In the genomic region with DNA sequence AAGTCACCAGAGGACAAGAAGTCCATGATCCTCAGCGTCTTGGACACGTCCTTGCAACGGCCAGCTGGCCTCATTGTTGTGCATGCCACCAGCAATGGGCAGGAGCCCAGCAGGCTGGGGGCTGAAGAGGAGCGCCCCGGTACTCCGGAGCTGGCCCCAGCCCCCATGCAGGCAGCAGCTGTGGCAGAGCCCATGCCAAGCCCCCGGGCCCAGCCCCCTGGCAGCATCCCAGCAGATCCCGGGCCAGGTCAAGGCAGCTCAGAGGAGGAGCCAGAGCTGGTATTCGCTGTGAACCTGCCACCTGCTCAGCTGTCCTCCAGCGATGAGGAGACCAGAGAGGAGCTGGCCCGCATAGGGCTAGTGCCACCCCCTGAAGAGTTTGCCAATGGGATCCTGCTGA, we compare ENCODE assay signal across 8 mouse cellular contexts. TPM values are rescaled to one million over a fixed set of nuclear protein-coding genes. Genes with fewer than 3 reads are reported as not detected.
DNase-seq lines count a peak whose midpoint lies in the region; ATAC-seq lines count a peak whose summit lies in the region.

No protein-coding gene starts in this region.

- 41% methylated on average over 11 of the region's 11 CpGs for WGBS in lung, embryonic 16.5 days
- 24% methylated on average over 11 of the region's 11 CpGs for WGBS in forebrain, embryonic 12.5 days
- 31% methylated on average over 11 of the region's 11 CpGs for WGBS in midbrain, embryonic 14.5 days

- peaks cover 2% of the 10 kb centered on the region; the same call in 1 of the 2 replicates for H3K36me3 ChIP-seq in lung, embryonic 16.5 days (ENCODE audit: control insufficient read depth, insufficient read depth, low read length)
- H3K36me3 ChIP-seq in forebrain, embryonic 12.5 days (replicated peaks) = peaks cover 18% of the 10 kb centered on the region; the same call in 1 of the 2 replicates
- H3K36me3 ChIP-seq in midbrain, embryonic 14.5 days (ENCODE audit: control insufficient read depth, insufficient read depth, low read length) = peaks cover 43% of the 10 kb centered on the region

- no peak overlapping the region for H3K27ac ChIP-seq in lung, embryonic 16.5 days (ENCODE audit: low read length)
- no peak overlapping the region for H3K27ac ChIP-seq in forebrain, embryonic 12.5 days
- no peak overlapping the region; the same call in 1 of the 2 replicates for H3K27ac ChIP-seq in midbrain, embryonic 14.5 days (replicated peaks; ENCODE audit: low read depth, low read length)

- H3K4me1 ChIP-seq in lung, embryonic 16.5 days (replicated peaks; ENCODE audit: control insufficient read depth, insufficient read depth, low read length) = 0 out of 2 replicates have a peak, but pooled peaks cover 2% of the 10 kb centered on the region
- H3K4me1 ChIP-seq in forebrain, embryonic 12.5 days = peaks cover 20% of the 10 kb centered on the region
- peaks cover 6% of the 10 kb centered on the region; the same call in 1 of the 2 replicates for H3K4me1 ChIP-seq in midbrain, embryonic 14.5 days (ENCODE audit: control insufficient read depth, insufficient read depth, low read length)

- H3K27me3 ChIP-seq in lung, embryonic 16.5 days (ENCODE audit: control insufficient read depth, insufficient read depth, low read depth, low read length) = no peaks in the 10 kb centered on the region
- H3K27me3 ChIP-seq in forebrain, embryonic 12.5 days = peaks cover 36% of the 10 kb centered on the region
- peaks cover 5% of the 10 kb centered on the region; the same call in 1 of the 2 replicates for H3K27me3 ChIP-seq in midbrain, embryonic 14.5 days (ENCODE audit: control insufficient read depth, insufficient read depth, low read length)

- no peak overlapping the region; the same call in 1 of the 2 replicates for H3K4me3 ChIP-seq in lung, embryonic 16.5 days (ENCODE audit: low read length)
- peak overlapping the region; percentile 34 for H3K4me3 ChIP-seq in forebrain, embryonic 12.5 days (replicated peaks)
- no peak overlapping the region for H3K4me3 ChIP-seq in midbrain, embryonic 14.5 days (replicated peaks; ENCODE audit: low read depth, low read length)

- H3K4me2 ChIP-seq in lung, embryonic 16.5 days (ENCODE audit: low read depth, low read length) = peak overlapping the region; percentile 51
- peak overlapping the region; percentile 60 for H3K4me2 ChIP-seq in forebrain, embryonic 12.5 days
- H3K4me2 ChIP-seq in midbrain, embryonic 14.5 days (ENCODE audit: low read length) = peak overlapping the region; percentile 21

- DNase-seq in frontal cortex, postnatal 10 days (ENCODE audit: low spot score in 2 of 2) = peak; percentile 66 to 69
- DNase-seq in frontal cortex, adult 2 months (ENCODE audit: extremely low spot score in 1 of 2, low spot score in 1 of 2) = no peak
- no peak for DNase-seq in lung, postnatal 36 days
- peak; percentile 45 for DNase-seq in midbrain, embryonic 14.5 days
- DNase-seq in spleen, postnatal 36 days (ENCODE audit: low spot score in 2 of 2) = no peak
- DNase-seq in left cerebral cortex, postnatal 25 days (ENCODE audit: low spot score in 2 of 2) = no peak

- no peaks in the 10 kb centered on the region for H3K9me3 ChIP-seq in lung, embryonic 16.5 days (ENCODE audit: control insufficient read depth, low read length)
- no peaks in the 10 kb centered on the region for H3K9me3 ChIP-seq in forebrain, embryonic 12.5 days
- no peaks in the 10 kb centered on the region for H3K9me3 ChIP-seq in midbrain, embryonic 14.5 days (ENCODE audit: control insufficient read depth, low read length)

- ATAC-seq in lung, embryonic 16.5 days (ENCODE audit: low read depth) = peak; percentile 9; the same call in 1 of the 2 replicates
- ATAC-seq in forebrain, embryonic 12.5 days (ENCODE audit: low FRiP score) = peak; percentile 31
- ATAC-seq in midbrain, embryonic 14.5 days (ENCODE audit: low FRiP score, low TSS enrichment) = peak; percentile 58

- intact Hi-C loops in left cerebral cortex, postnatal 25 days (cut with DNase I) = no loop called here

- H3K9ac ChIP-seq in lung, embryonic 16.5 days (ENCODE audit: low read length) = no peak overlapping the region
- no peak overlapping the region for H3K9ac ChIP-seq in forebrain, embryonic 12.5 days
- H3K9ac ChIP-seq in midbrain, embryonic 14.5 days (replicated peaks; ENCODE audit: low read length) = no peak overlapping the region

RNA-seq across cellular contexts. Expression of gene Acr, which starts 19.3 kb away (rescaled TPM):
- polyA plus RNA-seq in frontal cortex, adult 2 months (2012; rRNA removed) = 4.2 TPM in 2 replicates
- 0.14 and 0.20 TPM in 2 replicates for polyA plus RNA-seq in lung, embryonic 16.5 days (2015; fragmentation: Nextera tagmentation; extraction: Ambion mirVana)
- 1.5 and 1.7 TPM in 2 replicates for polyA plus RNA-seq in forebrain, embryonic 12.5 days (2016; fragmentation: Nextera tagmentation; extraction: Ambion mirVana)
- polyA plus RNA-seq in midbrain, embryonic 14.5 days (2014; fragmentation: Nextera tagmentation; extraction: Ambion mirVana) = 2.1 and 2.3 TPM in 2 replicates
- 1 to 10 TPM; 1.1 to 1.5 TPM for total RNA-seq in left cerebral cortex, postnatal 25 days (2021)

RNA-seq across cellular contexts. Expression of gene Rabl2, which starts 42.9 kb away (rescaled TPM):
- 74.5 and 82.6 TPM in 2 replicates for polyA plus RNA-seq in frontal cortex, adult 2 months (2012; rRNA removed)
- 51.3 and 52.8 TPM in 2 replicates for polyA plus RNA-seq in lung, embryonic 16.5 days (2015; fragmentation: Nextera tagmentation; extraction: Ambion mirVana)
- 60.7 and 62.8 TPM in 2 replicates for polyA plus RNA-seq in forebrain, embryonic 12.5 days (2016; fragmentation: Nextera tagmentation; extraction: Ambion mirVana)
- 82.6 and 88.4 TPM in 2 replicates for polyA plus RNA-seq in midbrain, embryonic 14.5 days (2014; fragmentation: Nextera tagmentation; extraction: Ambion mirVana)
- total RNA-seq in left cerebral cortex, postnatal 25 days (2021) = 10 to 100 TPM; 36.9 to 37.1 TPM

RNA-seq across cellular contexts. Expression of gene Shank3, which starts 49.4 kb away (rescaled TPM):
- 76.4 and 84.0 TPM in 2 replicates for polyA plus RNA-seq in frontal cortex, adult 2 months (2012; rRNA removed)
- polyA plus RNA-seq in lung, embryonic 16.5 days (2015; fragmentation: Nextera tagmentation; extraction: Ambion mirVana) = 2.3 and 2.5 TPM in 2 replicates
- polyA plus RNA-seq in forebrain, embryonic 12.5 days (2016; fragmentation: Nextera tagmentation; extraction: Ambion mirVana) = 7.9 and 8.8 TPM in 2 replicates
- 9.9 and 11.5 TPM in 2 replicates for polyA plus RNA-seq in midbrain, embryonic 14.5 days (2014; fragmentation: Nextera tagmentation; extraction: Ambion mirVana)
- 100 to 1,000 TPM; 210 to 243 TPM for total RNA-seq in left cerebral cortex, postnatal 25 days (2021)

Comparison
In these comparisons a context has a peak if more than half of its experiments do, and no peak if none do; other contexts are left out.
1. DNase-seq: peak in frontal cortex, postnatal 10 days (2 of 2) and midbrain, embryonic 14.5 days (single experiment); none in frontal cortex, adult 2 months (0 of 2), lung, postnatal 36 days (single experiment), spleen, postnatal 36 days (0 of 2) and left cerebral cortex, postnatal 25 days (0 of 2).
2. Peak in every context shown above with its lines, with median percentiles within 50 percentile points of each other: ATAC-seq and H3K4me2 ChIP-seq.